Mouse (Mus musculus) cerebellum, postnatal 10 days (tissue): ENCODE measurements around the gene Kcnh1.
A peak's percentile ranks its signal among the peaks of the same experiment; 100 is the strongest.

Experiments used
- DNase-seq, 2 experiments: peaks; one replicate each; pipeline ENCODE4 v3.0.0; 2021; ENCODE audit warnings: mixed read lengths in 2 of 2

The Kcnh1 gene

GRCm38 (mm10) chr1:192269911-192270310 lies 79.3 kb downstream of the Kcnh1 start:
- no peak for DNase-seq

- no peak for DNase-seq
Measured at GRCm38 (mm10) chr1:192277801-192278385, 87.3 kb downstream of the Kcnh1 start.

- DNase-seq, result peak; percentile 61 to 64
Measured at GRCm38 (mm10) chr1:192284340-192284739, 93.8 kb downstream of the Kcnh1 start.

- DNase-seq, result no peak
Measured at GRCm38 (mm10) chr1:192284950-192285349, 94.4 kb downstream of the Kcnh1 start.

- DNase-seq, result peak; percentile 56 to 60
Measured at GRCm38 (mm10) chr1:192288456-192288855, 97.9 kb downstream of the Kcnh1 start.

- peak; percentile 49 to 59 for DNase-seq
Measured at GRCm38 (mm10) chr1:192291286-192291685, 100.7 kb downstream of the Kcnh1 start.

- DNase-seq, result no peak
Measured at GRCm38 (mm10) chr1:192293391-192293790, 102.8 kb downstream of the Kcnh1 start.

GRCm38 (mm10) chr1:192293921-192294320 lies 103.3 kb downstream of the Kcnh1 start:
- peak in 1 of 2 experiments; percentile 31 for DNase-seq

- peak; percentile 71 to 79 for DNase-seq
Measured at GRCm38 (mm10) chr1:192295243-192295860, 104.8 kb downstream of the Kcnh1 start.

GRCm38 (mm10) chr1:192295902-192296301 lies 105.3 kb downstream of the Kcnh1 start:
- DNase-seq, result no peak

GRCm38 (mm10) chr1:192297481-192298128 lies 107.0 kb downstream of the Kcnh1 start:
- no peak for DNase-seq

- DNase-seq, result peak; percentile 16 to 47
Measured at GRCm38 (mm10) chr1:192300417-192300816, 109.8 kb downstream of the Kcnh1 start.

GRCm38 (mm10) chr1:192303615-192304014 lies 113.0 kb downstream of the Kcnh1 start:
- DNase-seq, result no peak

- no peak for DNase-seq
Measured at GRCm38 (mm10) chr1:192305155-192305554, 114.6 kb downstream of the Kcnh1 start.

GRCm38 (mm10) chr1:192307055-192307454 lies 116.5 kb downstream of the Kcnh1 start:
- DNase-seq, result no peak

- DNase-seq, result no peak
Measured at GRCm38 (mm10) chr1:192311298-192311697, 120.7 kb downstream of the Kcnh1 start.

- no peak for DNase-seq
Measured at GRCm38 (mm10) chr1:192311851-192312438, 121.4 kb downstream of the Kcnh1 start.

- DNase-seq, result no peak
Measured at GRCm38 (mm10) chr1:192312446-192312845, 121.9 kb downstream of the Kcnh1 start.

- no peak for DNase-seq
Measured at GRCm38 (mm10) chr1:192312998-192313397, 122.4 kb downstream of the Kcnh1 start.

- DNase-seq, result no peak
Measured at GRCm38 (mm10) chr1:192313571-192313972, 123.0 kb downstream of the Kcnh1 start.

GRCm38 (mm10) chr1:192314044-192314443 lies 123.5 kb downstream of the Kcnh1 start:
- no peak for DNase-seq

GRCm38 (mm10) chr1:192315392-192316070 lies 125.0 kb downstream of the Kcnh1 start:
- DNase-seq, result no peak

- DNase-seq, result peak in 1 of 2 experiments; percentile 40
Measured at GRCm38 (mm10) chr1:192324223-192324622, 133.6 kb downstream of the Kcnh1 start.
